Mouse (Mus musculus) G1E (cell line): ENCODE measurements around the gene Madd. TPM values are rescaled to one million over a fixed set of nuclear protein-coding genes. Genes with fewer than 3 reads are reported as not detected.

Source experiments
- ATAC-seq: 2 replicates; pipeline ENCODE4 v1.8.0; 2016; ENCODE audit warnings: mild to moderate bottlenecking; ENCODE audit not compliant: insufficient number of reproducible peaks, poor library complexity, low FRiP score, severe bottlenecking; ENCODE audit errors: extremely low read depth
- DNase-seq: peaks from one replicate; pipeline ENCODE4 v3.0.0; 2012; ENCODE audit warnings: low spot score
- H3K27me3 ChIP-seq: 2 replicates; pipeline ENCODE4 v1.6.1; 2012; ENCODE audit warnings: mild to moderate bottlenecking, low read length, inconsistent platforms; ENCODE audit not compliant: insufficient read depth
- H3K36me3 ChIP-seq: replicated peaks from 2 replicates; pipeline ENCODE3; 2012; ENCODE audit warnings: mild to moderate bottlenecking, inconsistent platforms
- H3K4me1 ChIP-seq: 2 replicates; pipeline ENCODE4 v1.6.1; 2012; ENCODE audit warnings: low read depth, low read length, inconsistent platforms, mixed read lengths; ENCODE audit not compliant: insufficient read depth
- H3K4me3 ChIP-seq: 2 replicates; pipeline ENCODE4 v1.5.1; 2012; ENCODE audit warnings: low read depth, mild to moderate bottlenecking, inconsistent platforms, low read length, moderate library complexity, mixed read lengths
- H3K9me3 ChIP-seq: replicated peaks from 2 replicates; pipeline ENCODE4 v1.6.1; 2012; ENCODE audit warnings: inconsistent platforms
- CTCF ChIP-seq: IDR thresholded peaks from 2 replicates; pipeline ENCODE4 v1.5.1; 2012; ENCODE audit warnings: low read depth, low read length, inconsistent platforms, mixed read lengths
- GATA1 ChIP-seq: IDR thresholded peaks from 2 replicates; pipeline ENCODE4 v1.6.1; 2012; ENCODE audit warnings: borderline replicate concordance, low read length, inconsistent platforms, mixed read lengths
- GATA2 ChIP-seq: IDR thresholded peaks from 2 replicates; pipeline ENCODE4 v1.6.1; 2012; ENCODE audit warnings: low read depth, low read length, inconsistent platforms, borderline replicate concordance
- POLR2AphosphoS5 ChIP-seq: IDR thresholded peaks from 2 replicates; pipeline ENCODE4 v1.6.1; 2012; ENCODE audit warnings: low read depth, low read length, inconsistent platforms; ENCODE audit not compliant: insufficient replicate concordance
- TAL1 ChIP-seq: conservative IDR thresholded peaks from 2 replicates; pipeline ENCODE4 v1.6.1; 2012; ENCODE audit warnings: low read depth, low read length, inconsistent platforms, mixed read lengths
- polyA plus RNA-seq: library from polyadenylated mRNA; stranded (reverse); fragments of >175 nt; gene quantifications from 2 replicates; pipeline ENCODE4 v1.2.3, GENCODE M21; 2012
- total RNA-seq, 2 experiments: library from RNA; stranded (forward) in 1 of 2; stranded (reverse) in 1 of 2; fragments of 200-1000 nt in 1 of 2; fragments of >200 nt in 1 of 2; fragmentation: Nextera tagmentation in 1 of 2; gene quantifications; 2 replicates each; pipeline ENCODE4 v1.2.3; 2014 to 2017

Madd gene
- total and polyA plus RNA-seq, 3 experiments = 10.4 to 26.7 (median 18.0) TPM

DNA sequence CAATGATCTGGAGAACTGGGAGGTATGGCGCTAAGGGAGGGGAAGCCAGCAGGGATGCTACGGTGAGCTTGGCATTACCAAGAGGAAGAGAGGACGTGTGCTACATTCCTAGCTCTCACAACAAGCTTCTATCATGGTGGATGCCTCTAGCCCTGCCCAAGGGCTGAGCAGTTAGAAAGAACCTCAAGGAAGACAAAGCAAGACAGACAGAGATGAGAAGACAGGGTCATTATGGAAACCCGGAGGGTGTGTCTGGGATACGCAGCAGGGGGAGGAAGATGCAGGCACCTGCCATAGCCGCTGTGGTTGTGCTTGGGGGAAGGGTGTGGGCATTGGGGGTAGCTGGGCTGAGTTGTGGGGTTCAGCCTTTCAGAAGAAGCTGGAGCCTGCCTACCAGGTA lies 60.1 kb downstream of the Madd start:
- Histone ChIP-seq H3K4me3 (no peak overlapping the region), H3K4me1 (peaks cover 2% of the 10 kb centered on the region), H3K27me3 (peaks cover 77% of the 10 kb centered on the region), H3K36me3 (no peaks in the 10 kb centered on the region), H3K9me3 (no peaks in the 10 kb centered on the region)
- TF ChIP-seq GATA2 (no peak), POLR2AphosphoS5 (no peak), CTCF (no peak), GATA1 (no peak), TAL1 (no peak)
- no peak for DNase-seq
- ATAC-seq = no peak

DNA sequence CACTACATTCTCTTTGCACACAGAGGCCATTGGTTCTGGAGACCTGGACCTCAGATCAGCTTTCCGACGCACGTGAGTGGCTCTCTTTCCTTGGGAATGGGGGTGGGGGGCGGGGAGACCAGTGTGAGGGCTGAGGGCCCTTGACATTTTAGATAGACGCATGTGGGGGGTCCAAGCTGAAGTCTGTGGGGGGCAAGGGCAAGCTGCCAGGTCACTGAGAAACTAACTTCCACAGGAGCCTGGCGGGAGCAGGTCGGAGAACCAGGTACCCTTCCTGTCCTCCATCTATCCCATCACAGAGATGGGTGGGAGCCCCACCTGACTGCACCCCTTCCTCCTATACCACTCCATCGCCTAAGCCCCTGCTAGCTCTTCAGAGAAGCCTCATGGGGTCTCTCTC lies 62.1 kb downstream of the Madd start:
- TF ChIP-seq GATA2 = no peak
- TF ChIP-seq GATA1 = no peak
- no peak for TF ChIP-seq CTCF
- TF ChIP-seq POLR2AphosphoS5 = no peak
- TF ChIP-seq TAL1 = no peak
- Histone ChIP-seq H3K4me1 (peaks cover 8% of the 10 kb centered on the region), H3K9me3 (no peaks in the 10 kb centered on the region), H3K4me3 (no peak overlapping the region), H3K27me3 (peaks cover 66% of the 10 kb centered on the region), H3K36me3 (peaks cover 12% of the 10 kb centered on the region)
- ATAC-seq = no peak
- DNase-seq = no peak

DNA sequence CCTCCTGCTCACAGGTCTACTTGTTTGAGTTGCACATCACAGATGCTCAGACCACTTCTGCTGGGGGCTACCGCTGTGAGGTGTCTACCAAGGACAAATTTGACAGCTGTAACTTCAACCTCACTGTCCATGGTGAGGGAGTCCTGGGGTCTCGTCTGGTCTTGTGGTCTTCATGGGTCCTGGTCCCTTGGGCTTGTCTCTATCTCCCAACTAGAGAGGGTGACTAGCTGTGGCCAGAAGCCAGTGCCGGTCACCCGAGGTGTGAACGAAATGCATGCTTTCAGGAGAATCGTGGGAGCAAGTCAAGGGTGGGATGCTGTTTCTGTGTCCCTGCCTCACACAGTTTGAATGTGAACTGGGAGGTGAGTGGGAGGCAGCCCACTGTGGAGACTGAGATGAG lies 62.6 kb downstream of the Madd start:
- H3K27me3 ChIP-seq = peaks cover 63% of the 10 kb centered on the region
- ATAC-seq (no peak), DNase-seq (no peak)
- H3K36me3 ChIP-seq = peaks cover 17% of the 10 kb centered on the region
- TF ChIP-seq GATA2 = no peak
- no peak for TF ChIP-seq TAL1
- TF ChIP-seq CTCF = no peak
- TF ChIP-seq POLR2AphosphoS5 = no peak
- TF ChIP-seq GATA1 = no peak
- H3K9me3 ChIP-seq = no peaks in the 10 kb centered on the region
- no peak overlapping the region for H3K4me3 ChIP-seq
- H3K4me1 ChIP-seq = peaks cover 8% of the 10 kb centered on the region

DNA sequence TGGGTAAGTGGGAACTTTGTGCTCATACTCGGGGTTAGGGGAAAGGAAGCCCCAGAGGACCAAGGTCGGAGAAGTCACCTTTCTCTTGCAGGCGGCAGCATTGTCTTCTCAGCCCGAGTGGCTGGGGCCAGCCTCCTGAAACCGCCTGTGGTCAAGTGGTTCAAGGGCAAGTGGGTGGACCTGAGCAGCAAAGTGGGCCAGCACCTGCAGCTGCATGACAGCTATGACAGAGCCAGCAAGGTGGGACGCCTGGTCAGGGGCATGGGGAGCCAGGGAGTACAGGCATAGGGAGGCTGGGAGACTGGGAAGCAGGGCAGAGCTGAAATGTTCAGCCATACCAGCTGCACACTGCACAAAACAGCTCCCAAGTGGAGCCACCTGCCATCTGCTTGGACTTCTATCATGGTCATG lies 63.4 kb downstream of the Madd start:
- Histone ChIP-seq H3K4me1 (peaks cover 8% of the 10 kb centered on the region), H3K36me3 (peaks cover 24% of the 10 kb centered on the region), H3K9me3 (no peaks in the 10 kb centered on the region), H3K27me3 (peaks cover 57% of the 10 kb centered on the region), H3K4me3 (no peak overlapping the region)
- DNase-seq (no peak), ATAC-seq (no peak)
- no peak for TF ChIP-seq POLR2AphosphoS5
- no peak for TF ChIP-seq CTCF
- TF ChIP-seq GATA1 = no peak
- no peak for TF ChIP-seq TAL1

DNA sequence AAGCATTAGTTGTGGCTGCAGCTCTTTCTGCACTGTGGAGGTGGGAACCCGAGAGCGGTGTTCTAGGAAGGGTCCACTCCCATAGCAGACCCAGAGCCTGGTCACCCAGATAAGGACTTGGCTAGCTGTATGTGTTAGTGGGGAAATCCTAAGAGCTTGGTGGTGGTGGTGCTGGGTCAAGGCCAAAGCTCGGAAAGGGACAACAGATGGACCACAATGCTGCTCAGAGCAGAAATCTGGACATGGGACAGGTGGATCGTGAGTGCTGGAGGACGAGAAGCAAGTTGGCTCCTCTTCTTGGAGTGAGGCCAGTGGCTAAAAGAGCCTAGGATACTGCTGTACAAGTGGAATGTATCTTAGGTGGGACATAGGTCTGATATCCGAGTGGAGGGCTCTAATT lies 64.1 kb downstream of the Madd start:
- no peaks in the 10 kb centered on the region for H3K9me3 ChIP-seq
- peaks cover 13% of the 10 kb centered on the region for H3K4me1 ChIP-seq
- H3K27me3 ChIP-seq = peaks cover 54% of the 10 kb centered on the region
- DNase-seq (no peak), ATAC-seq (no peak)
- TF ChIP-seq GATA1 (no peak), GATA2 (no peak), POLR2AphosphoS5 (no peak), TAL1 (no peak), CTCF (no peak)
- H3K4me3 ChIP-seq = no peak overlapping the region
- H3K36me3 ChIP-seq = peaks cover 31% of the 10 kb centered on the region

DNA sequence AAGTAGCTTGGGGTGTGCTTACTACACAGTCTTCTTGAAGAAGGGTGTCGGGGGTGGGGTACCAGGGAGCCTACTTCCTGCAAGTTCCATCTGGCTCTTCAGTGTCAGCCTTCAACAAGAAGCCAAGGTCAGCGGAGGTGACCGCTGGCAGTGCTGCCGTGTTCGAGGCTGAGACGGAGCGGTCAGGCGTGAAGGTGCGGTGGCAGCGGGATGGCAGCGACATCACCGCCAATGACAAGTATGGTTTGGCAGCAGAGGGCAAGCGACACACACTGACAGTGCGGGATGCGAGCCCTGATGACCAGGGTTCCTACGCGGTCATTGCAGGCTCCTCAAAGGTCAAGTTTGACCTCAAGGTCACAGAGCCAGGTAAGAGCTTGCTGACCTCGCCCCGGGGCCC lies 64.6 kb downstream of the Madd start:
- no peak for DNase-seq
- no peak overlapping the region for H3K4me3 ChIP-seq
- H3K27me3 ChIP-seq = peaks cover 49% of the 10 kb centered on the region
- no peak for ATAC-seq
- peaks cover 36% of the 10 kb centered on the region for H3K36me3 ChIP-seq
- H3K9me3 ChIP-seq = no peaks in the 10 kb centered on the region
- TF ChIP-seq GATA1 (no peak), POLR2AphosphoS5 (no peak), CTCF (no peak), TAL1 (no peak)
- H3K4me1 ChIP-seq = peaks cover 17% of the 10 kb centered on the region
